Mouse (Mus musculus): ENCODE results near the gene Fbxl17.

- TF ChIP-seq GATA1 (IDR thresholded peaks at IDR 0.05; ENCODE audit: borderline replicate concordance, low read length) (no peak), CTCF (IDR thresholded peaks at IDR 0.05; ENCODE audit: low read depth, low read length) (no peak), POLR2AphosphoS5 (IDR thresholded peaks at IDR 0.05; ENCODE audit: insufficient replicate concordance, low read depth, low read length) (no peak), GATA2 (IDR thresholded peaks at IDR 0.05; ENCODE audit: borderline replicate concordance, low read depth, low read length) (no peak)
Observed at GRCm38 (mm10) chr17:63159196-63159595, 340.6 kb downstream of the Fbxl17 start.
